Mouse (Mus musculus): Measurements from ENCODE around the gene Thap12. TPM values are rescaled to one million over a fixed set of nuclear protein-coding genes. Genes with fewer than 3 reads are reported as not detected.

Gene Thap12
- polyA plus RNA-seq (2012; rRNA removed), result 5.4 and 10.5 TPM in 2 replicates

GRCm38 (mm10) chr7:98702283-98703240 is at the start of gene Thap12:
Thap12 (plus strand) TSS chr7:98703103.

DNA sequence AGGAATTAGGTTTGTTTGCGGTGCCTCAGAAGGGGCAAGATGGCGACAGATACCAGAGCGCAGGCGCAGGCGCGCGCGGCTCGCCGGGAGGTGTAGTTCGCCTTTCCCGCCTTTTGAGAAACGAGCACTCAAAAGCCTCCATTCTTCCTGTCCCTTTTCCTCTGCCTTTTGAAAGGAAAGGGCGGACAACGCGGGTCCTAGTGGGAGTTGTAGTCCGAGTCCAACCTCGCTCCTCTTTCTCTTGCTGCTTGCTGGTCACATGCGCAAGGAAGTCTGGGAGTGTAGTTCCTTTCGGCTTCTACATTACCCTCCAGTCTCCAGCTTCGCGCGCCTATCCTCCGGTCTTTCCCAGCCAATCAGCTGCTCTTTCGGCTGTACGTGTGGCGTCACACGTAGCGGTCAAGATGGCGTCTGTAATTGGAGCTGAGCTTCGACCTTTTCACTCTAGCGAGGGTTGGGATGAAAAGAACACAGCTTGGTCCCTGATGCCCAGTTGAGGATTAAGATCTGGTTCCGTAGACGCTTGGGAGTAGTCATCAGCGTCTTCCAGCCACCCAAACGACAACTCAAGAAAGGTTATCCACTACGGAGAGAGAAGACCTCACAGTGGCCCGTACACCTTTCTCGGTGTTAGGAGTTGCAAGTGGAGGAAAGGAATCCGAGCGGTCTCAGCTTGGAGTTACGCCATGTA is 46.2 kb upstream of the Thap12 start, which contains the start of gene Emsy:
Gene Emsy, minus strand, starts transcription at position 253 of the 691 bp plus-strand sequence.

Other genes starting within 250 kb of the Thap12 start
- 15.4 and 15.7 TPM in 2 replicates for gene Lrrc32, start 213.8 kb upstream of the Thap12 start, polyA plus RNA-seq (2012; rRNA removed)
- gene Emsy, start 46.3 kb upstream of the Thap12 start, polyA plus RNA-seq (2012; rRNA removed), result 12.2 and 12.6 TPM in 2 replicates
- 7.2 and 8.7 TPM in 2 replicates for gene Wnt11, start 132.0 kb downstream of the Thap12 start, polyA plus RNA-seq (2012; rRNA removed)